Mouse (Mus musculus): ENCODE measurements around the gene Sema3d. TPM values are rescaled to one million over a fixed set of nuclear protein-coding genes. Genes with fewer than 3 reads are reported as not detected.

The Sema3d gene
- polyA plus RNA-seq, 3 experiments from 2014 or later: 0.26 to 0.90 (median 0.36) TPM

DNA sequence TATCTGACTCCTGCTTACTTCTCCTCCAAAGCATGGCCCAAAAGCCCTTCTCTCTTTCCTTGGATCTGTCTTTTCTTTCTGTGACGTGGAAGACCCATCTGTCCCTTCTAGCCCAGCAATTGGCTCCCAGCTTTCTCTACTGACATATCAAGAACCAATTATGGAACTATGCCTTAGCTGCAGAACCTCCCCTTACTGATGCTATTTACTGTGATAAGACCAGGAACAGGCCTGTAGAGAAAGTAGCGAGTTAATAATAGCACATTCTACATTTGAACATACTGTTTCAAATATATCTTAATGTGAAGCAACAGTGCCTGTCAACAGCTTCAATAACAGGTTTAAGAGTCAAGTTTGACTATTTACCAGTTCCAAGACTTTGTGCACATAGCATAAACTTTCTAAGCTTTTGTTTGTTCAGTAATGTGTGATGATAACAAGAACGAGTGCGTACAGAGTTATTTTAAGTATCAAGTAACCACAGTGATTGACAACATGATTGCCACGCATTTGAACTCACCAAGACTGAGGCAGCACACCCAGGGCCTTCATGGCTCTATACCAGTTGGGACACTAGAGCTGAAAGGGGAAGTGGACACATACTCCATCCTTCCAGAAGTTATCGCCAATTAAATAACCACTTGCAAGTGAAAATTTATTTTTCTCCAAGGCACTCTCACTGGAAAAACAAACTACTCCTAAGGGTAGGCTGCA, 116.8 kb downstream of the Sema3d start:
- no peak for ATAC-seq

DNA sequence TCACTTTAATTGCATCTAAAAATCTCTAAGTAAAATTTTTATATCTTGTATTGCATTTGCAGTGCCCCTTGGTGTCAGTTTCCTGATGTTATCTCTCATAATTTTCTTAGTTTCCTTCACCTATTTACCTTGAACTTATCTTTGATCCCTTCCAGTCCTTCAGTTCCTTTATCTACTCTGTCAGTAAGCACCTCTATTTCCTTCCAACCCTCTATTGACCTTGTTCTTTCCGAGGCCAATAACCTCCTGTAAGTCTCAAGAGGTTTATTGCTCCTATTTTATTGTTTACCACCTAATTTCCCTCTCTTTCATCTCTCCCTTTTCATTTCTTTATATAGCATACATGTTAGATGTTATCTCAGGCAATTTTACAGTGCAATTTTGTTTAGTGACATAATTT, 129.3 kb downstream of the Sema3d start:
- ATAC-seq: no peak

DNA sequence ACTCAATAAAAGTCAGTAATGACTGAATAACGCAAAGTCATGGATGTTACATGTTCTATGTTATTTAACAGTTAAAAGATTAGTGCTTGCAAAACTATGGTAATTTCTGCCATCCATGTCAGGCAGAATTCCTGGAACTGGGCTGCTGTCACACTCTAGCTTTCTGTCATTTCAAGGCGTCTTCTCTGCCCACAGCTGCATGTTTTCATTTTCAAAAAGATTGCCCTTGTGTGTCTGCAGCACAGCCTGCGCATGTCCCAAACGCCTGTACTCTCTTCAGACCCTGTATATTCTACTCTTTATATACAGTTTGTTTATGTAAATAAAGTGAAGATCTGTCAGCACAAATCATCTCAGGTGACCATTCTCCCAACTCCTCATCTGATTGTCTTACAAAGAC, 132.1 kb downstream of the Sema3d start:
- no peak for ATAC-seq

DNA sequence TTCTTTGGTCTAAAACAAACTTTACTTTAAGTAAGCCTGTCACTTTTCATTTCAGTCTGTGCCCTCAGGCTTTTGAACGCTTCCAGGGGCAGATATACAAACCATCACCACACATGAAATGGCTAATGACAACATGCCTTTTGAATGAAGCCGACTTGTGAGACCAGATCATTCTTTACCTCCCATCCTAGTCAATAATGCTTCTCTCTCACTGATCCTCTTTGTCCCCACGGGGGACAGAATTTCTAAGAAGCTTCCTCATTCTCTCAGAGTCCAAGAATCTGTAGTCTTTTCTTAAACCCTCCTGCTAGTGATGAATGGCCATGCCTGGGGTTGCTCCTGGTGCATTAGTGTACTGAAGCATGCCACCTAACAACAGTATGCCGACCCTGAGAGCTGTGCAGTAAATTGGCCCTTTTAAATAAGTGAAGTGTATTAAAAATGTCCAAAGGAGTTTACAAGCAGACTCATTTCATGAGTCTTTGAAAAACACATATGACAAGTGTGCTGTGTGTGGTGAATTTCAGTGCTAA, 142.1 kb downstream of the Sema3d start:
- ATAC-seq: no peak

DNA sequence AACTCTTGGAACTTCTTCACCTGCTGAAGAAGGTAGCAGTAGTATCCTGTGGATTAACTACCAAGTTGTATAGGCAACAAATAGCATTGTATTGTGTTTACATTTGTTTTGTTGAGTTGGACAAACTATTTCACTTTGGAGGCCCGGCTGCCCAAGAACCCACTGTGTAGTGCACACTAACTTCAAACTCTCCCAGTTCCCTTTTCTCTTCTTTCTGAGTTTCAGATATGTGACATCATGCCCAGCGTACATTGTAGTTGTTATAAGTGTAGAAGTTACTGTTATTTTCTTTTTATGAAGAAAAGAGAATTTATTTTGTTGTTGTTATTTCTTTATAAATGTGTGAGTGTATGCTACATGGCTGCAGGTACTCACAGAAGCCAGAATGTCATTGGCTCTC, 145.4 kb downstream of the Sema3d start:
- ATAC-seq: no peak

DNA sequence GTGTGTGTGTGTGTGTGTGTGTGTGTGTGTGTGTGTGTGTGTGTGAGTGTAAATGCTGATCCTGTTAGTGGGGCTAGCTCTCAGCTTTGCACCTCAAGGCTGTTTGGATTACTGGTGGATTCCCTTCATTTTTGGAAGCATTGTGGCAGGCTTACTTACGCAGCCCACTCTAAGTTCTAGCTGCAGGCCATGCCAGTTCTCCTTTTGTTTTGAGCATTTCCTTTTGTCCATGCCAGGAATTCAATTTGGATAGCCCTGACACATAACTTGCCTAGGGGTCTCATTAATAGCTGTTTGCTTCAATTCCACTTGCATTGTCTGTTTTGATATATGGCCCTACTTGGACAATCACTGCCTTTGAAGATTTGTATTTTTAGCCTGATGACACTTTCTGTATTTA, 146.6 kb downstream of the Sema3d start:
- ATAC-seq: no peak

DNA sequence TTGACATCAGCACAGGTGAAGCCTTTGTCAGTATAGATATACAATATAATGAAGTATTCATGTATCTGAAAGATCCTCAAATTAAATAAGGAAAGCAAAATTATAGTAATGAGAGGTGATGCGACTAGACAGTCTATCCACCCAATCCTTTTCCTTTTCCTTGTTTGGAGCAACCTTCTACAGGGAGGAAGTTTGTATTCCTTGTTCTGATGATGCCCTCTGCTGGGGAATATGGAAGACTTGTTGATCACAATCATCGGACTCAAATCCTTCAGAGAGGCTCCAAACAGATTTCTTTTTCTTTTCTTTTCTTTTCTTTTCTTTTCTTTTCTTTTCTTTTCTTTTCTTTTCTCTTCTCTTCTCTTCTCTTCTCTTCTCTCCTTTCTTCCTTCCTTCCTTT, 158.1 kb downstream of the Sema3d start:
- no peak for ATAC-seq

DNA sequence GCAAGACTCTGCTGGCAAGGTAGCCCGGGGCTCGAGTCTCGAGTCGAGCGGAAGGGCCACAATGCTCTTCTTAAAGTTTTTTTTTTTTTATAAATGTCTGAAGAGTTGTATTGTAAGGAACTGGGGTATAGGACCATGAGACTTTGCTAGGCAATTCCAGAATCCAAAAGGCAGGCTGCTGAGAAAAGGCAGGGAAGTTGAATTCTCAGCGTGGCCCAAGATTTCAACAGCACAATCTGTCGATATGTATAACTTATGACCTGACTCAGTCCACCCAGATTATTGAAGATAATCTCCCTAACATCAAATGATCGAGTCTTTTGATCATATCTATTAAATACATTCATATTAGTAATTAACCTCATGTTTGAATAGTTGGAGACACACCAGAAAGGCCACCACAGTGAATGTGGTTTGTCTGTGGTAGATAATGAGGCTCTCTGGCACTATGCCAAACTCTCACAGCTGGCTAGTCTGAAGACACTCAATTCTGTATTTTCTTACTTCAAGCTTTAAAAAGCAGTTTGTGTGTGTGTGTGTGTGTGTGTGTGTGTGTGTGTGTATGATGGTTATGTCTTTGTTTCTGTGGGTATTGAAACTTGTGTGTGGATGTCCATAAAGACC, 166.0 kb downstream of the Sema3d start:
- ATAC-seq: no peak

DNA sequence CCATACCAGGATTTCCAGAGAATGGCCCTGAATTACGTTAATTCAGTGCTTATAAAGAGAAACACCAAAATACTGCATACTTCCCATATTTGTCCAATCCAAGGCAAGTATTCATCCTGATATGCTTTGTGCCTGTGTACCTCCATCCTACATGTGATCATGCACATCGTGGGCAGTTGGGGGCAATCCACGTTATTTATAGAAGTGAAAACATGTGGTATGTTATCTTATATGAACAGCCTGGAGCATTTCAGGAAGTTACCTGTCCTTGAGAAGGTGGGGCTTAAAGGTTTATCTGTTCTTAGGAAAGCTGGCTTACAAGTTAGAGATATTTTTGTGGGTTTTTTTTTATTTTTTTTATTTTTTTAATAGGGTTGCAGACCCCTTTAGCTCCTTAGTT, 172.2 kb downstream of the Sema3d start:
- no peak for ATAC-seq

DNA sequence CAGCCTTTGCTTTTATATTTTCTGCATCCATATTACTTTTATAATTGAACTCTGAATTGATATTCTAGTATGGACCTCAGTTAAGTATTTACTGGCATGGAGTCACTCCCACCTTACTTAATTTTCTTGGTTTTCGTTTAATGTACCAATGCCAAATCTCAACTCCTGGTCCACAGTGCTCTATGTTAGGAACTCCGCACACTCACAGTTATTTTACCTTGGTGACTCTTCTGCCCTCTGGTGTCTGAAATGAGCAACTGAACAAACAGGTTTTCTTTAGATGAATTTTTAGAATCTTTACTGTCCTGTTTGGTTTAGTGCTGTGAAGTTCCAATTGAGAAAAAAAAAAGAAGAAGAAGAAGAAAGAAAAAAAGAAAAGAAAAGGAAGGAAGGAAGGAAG, 174.7 kb downstream of the Sema3d start:
- ATAC-seq: no peak

DNA sequence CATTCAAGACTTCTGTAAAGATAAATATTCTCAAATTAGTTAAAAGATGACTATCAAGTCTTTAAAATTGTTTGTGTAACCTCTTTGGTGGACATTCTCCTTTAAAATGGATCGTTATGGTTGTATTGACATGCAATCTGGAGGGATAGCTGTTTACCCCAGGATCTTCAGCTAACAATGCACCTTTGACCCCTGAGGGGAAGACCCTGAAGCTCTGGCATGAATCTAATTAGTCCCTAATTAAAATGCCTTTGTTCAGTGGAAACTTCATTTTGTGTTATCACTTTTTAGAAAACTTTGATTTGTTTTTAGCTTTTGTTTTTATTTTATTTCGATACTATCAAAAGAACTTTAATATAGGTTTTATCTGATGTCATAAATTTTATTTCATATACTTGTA, 178.6 kb downstream of the Sema3d start:
- ATAC-seq: no peak

DNA sequence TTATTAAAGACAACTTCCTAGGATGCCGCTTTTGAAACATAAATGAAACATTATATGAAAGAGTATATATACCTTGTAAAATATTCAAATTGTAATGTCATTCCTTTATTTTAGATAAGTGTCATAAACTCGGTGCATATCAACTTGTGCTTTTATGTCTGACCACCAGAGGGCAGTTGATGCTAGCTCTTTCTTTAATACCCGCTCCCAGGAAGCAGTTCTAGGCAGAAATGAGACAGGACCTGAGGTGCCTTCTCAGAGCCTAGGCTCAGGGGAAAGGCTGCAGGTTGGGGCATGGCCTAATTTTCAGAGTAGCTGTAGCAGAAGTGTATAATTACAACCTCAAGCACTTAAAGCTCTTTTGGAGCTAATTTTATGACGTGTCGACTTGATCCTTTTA, 179.0 kb downstream of the Sema3d start:
- ATAC-seq: peak; percentile 38

DNA sequence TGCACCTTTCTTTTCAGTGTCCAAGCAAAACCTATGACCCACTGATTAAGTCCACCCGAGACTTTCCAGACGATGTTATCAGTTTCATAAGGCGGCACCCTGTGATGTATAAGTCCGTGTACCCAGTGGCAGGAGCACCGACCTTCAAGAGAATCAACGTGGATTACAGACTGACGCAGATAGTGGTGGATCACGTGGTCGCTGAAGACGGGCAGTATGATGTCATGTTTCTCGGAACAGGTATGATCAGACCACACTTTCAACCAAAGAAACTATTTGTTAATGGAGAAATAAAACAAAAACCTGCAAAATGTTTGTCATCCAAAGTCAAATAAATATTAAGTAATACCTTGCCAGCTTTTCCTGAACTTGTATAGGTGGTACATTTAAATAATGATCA, 179.9 kb downstream of the Sema3d start:
- ATAC-seq: no peak

DNA sequence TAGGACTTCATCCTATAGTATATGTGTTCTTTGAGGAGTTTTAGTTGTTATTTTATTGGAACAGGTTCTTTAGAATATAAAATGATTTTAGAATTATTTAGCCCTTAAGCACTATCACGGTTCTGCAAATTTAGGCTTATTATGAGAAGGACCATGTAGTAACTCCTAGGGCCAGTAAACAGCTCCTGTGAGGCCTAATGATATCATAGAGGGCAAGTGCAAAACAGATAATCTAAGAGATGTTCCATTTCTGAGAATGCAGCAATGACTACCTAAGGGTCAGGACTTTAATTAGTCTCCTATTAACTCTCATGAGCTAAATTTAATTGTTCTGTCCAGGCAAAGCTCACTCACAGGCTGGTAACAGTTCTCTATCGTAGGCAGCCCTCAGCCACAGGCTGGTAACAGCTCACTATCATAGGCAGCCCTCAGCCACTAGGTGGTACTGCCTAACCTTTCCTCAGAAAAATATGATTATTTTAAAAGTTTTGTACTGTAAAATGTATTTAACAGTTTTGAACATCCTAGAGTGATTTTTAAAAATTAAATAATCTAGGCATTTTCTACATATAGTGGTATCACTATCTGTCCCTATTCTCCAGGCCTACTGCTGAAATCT, 181.5 kb downstream of the Sema3d start:
- ATAC-seq: no peak

DNA sequence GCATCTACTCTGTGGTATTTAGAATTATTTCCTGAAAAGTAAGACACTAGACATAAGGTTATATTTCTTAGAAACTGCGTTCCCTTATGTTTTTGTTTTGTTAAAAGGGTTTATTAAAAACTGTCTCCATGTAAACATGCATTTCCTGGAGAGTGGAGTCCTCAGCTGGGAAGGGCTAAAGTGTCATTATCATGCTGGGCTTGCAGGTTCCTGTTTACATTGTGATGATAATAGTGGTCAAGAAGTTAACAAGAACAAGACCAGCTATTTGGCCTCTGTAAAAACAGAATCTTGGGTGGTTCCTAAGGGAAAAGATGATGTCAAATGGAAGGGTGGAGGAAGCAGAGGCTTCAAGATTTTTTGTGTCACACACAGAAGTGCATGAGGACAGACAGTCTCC, 183.4 kb downstream of the Sema3d start:
- no peak for ATAC-seq

DNA sequence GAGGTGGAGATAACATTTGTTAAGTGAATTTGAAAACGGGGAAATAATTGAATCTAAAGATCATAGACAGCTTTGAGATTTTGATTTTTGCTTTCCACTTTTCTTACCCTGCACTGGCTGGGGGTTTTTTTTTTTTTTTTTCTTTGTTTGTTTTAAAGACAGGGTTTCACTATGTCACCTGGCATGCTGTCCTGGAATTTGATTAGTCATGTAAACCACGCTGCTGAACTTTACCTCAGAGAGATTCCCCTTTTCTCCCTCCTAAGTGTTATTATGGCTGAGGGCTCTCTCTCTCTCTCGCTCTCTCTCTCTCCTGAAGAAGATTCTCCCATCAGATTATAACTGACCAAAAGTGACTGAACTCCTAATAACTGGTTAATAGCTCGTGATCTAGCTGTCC, 191.4 kb downstream of the Sema3d start:
- ATAC-seq: no peak

DNA sequence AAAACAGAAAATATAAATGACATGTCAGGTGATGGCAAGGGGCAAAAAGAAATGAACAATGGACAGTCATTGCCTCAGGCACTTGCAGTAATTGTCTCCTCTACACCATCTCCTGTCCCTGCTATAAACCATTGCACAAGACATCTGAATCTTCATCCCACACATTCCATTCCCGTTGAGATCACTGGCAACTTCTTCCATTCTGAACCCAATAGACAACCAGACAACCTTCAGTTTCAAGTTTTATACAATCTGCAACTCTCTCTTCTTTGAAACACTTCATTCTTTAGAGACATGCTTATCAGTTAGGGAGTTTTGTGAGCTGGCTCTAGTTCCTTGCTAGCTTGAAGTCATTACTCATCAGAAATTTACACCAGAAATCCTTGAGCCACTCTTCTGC, 192.1 kb downstream of the Sema3d start:
- ATAC-seq: no peak

DNA sequence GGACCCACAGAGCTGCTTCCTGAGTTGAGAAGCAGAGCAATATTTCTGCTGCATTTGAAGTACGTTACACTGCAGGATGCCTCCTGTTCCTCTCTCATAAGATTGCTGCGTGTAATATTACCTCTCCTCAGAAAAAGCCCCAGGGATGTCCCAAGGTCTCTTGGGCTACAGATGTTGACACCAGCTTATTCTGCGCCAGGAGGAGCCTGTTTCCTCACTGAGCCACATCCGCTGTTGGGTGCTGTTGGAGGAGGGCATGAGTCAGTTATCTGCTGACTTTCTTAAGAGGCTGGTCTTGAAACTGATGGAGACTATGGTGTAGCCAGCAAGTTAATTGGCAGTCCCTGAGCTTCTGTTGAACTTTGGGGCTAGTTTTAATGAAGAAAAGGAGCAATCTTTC, 196.6 kb downstream of the Sema3d start:
- peak; percentile 32 for ATAC-seq

DNA sequence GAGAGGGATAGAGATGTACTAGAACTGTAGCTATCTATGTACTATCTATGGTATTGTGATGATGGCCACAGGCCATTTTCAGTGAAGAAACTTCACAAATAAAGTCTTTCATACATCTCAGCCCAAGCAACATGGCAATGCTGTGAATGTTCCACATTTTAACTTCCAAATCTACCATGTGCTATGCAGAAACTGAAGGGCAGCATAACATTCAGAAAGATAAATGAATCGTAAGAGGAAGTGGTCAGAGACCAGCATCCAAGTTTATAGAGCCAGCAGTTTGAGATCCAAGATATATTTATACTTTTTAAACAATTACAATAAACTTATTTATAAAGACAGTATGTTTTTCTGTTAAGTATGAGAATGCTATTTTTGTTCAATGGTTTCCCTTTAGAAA, 199.4 kb downstream of the Sema3d start:
- ATAC-seq: no peak

DNA sequence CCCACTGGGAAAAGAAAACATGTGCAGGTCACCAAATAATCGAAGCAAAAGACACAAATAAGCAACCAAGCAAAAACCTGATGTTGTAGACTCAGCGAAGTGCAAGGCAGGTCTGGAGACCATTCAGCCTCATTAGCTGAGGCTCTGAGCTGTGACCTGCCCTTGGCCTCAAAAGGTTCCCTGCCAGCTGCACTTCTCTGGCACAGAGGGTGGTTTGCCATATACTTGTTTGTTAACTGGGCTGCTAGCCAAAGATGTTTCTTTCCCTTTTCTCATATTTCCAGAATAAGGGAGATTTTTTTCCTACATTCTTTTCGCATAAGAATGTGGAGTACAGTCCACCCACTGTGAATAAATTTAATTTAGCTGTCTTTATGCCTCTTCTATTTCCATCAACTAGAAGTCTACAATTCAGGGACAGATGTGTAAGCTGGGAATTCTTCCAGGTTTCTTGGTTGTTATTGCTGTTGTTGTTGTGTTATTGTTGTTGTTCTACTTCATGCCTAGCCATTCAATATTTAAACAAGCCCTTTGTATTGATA, 200.2 kb downstream of the Sema3d start:
- ATAC-seq: no peak

DNA sequence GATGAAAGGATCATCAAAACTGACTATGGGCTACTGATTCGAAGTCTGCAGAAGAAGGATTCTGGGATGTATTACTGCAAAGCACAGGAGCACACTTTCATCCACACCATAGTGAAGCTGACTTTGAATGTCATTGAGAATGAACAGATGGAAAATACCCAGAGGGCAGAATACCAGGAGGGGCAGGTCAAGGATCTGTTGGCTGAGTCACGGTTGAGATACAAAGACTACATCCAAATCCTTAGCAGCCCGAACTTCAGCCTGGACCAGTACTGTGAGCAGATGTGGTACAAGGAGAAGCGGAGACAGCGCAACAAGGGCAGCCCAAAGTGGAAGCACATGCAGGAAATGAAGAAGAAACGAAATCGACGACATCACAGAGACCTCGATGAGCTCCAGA, 201.7 kb downstream of the Sema3d start:
- no peak for ATAC-seq

DNA sequence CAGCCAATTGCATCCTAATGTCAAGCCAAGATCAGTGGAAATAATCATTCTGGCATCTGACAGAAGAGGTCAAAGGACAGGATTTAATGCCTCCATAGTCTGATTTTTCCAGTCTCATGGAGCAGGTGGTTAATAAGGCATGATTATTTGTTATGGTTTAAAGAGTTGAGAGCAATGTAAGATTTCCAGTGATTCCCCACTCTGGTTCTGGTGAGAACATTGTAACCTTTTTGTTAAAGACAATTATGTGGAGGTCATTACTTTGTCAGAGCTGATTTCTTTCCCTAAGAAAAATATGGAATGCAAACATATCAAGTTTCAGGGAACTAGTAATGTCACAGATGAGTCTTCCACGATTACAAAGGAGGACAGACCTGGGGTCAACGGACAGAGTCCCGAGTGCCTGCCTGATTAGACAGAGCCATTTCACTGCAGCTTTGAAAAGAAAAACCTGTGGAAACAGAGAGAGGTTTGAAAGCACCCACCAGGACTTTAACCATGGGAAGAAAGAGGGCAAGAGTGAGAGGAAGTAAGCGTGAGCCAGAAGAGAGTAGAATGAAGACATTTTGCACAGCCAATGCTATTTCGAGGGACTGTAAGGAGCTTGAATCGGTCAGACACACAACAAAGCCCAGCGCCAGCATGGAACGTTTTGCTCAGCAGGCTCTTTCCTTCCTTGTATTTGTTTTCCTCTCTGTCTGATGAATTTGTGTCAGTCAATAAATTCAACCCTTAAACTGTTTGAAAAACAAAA, 251.2 kb downstream of the Sema3d start:
- no peak for ATAC-seq
